Mouse (Mus musculus) E14TG2a.4 (cell line): ENCODE results near the gene Pkmyt1.

Experiments
- CTCF ChIP-seq: conservative IDR thresholded peaks from 2 replicates; pipeline ENCODE4 v1.5.1; 2014; ENCODE audit warnings: low read length
- POU5F1 ChIP-seq: IDR thresholded peaks from 2 replicates; pipeline ENCODE4 v1.6.1; 2014; ENCODE audit warnings: low read length, borderline replicate concordance

GRCm38 (mm10) chr17:23722376-23723125 lies 3.6 kb upstream of the Pkmyt1 start, which contains the start of gene 1520401A03Rik:
- TF ChIP-seq CTCF (no peak), POU5F1 (no peak)
